Mouse (Mus musculus) megakaryocyte, embryonic 14.5 days (primary cell): Measurements from ENCODE around the gene Samd4b. TPM values are rescaled to one million over a fixed set of nuclear protein-coding genes. Genes with fewer than 3 reads are reported as not detected.

Experiments
- H3K27me3 ChIP-seq: replicated peaks from 2 replicates; pipeline ENCODE3; 2012; ENCODE audit warnings: inconsistent platforms
- H3K36me3 ChIP-seq: replicated peaks from 2 replicates; pipeline ENCODE3; 2012; ENCODE audit warnings: low read length, inconsistent platforms, mixed read lengths
- H3K4me1 ChIP-seq: 2 replicates; pipeline ENCODE4 v1.6.1; 2012; ENCODE audit warnings: inconsistent platforms
- H3K4me3 ChIP-seq: replicated peaks from 2 replicates; pipeline ENCODE3; 2012; ENCODE audit warnings: moderate library complexity, mild to moderate bottlenecking, inconsistent platforms
- H3K9me3 ChIP-seq: 2 replicates; pipeline ENCODE4 v1.6.1; 2012; ENCODE audit warnings: inconsistent platforms
- FLI1 ChIP-seq: IDR thresholded peaks from 2 replicates; pipeline ENCODE4 v1.6.1; 2012; ENCODE audit warnings: low read length, inconsistent platforms, mixed read lengths
- GATA1 ChIP-seq: IDR thresholded peaks from 3 replicates; pipeline ENCODE4 v1.6.1; 2012; ENCODE audit warnings: mixed read lengths, low read length, inconsistent platforms, borderline replicate concordance
- polyA plus RNA-seq: library from polyadenylated mRNA; stranded (reverse); fragments of >175 nt; gene quantifications from 2 replicates; pipeline ENCODE4 v1.2.3, GENCODE M21; 2012; ENCODE audit warnings: low replicate concordance; ENCODE audit not compliant: insufficient read depth

The Samd4b gene
- polyA plus RNA-seq, 1 experiment = 125 TPM

- H3K9me3 ChIP-seq = no peaks in the 10 kb centered on the region
- H3K27me3 ChIP-seq = no peaks in the 10 kb centered on the region
- TF ChIP-seq GATA1 = no peak
- no peak for TF ChIP-seq FLI1
- peaks cover 23% of the 10 kb centered on the region for H3K4me1 ChIP-seq
- no peak overlapping the region for H3K4me3 ChIP-seq
- H3K36me3 ChIP-seq = peaks cover 14% of the 10 kb centered on the region
These were observed 137.6 kb downstream of the Samd4b start for GRCm38 (mm10) chr7:28460361-28460760.

- H3K9me3 ChIP-seq = no peaks in the 10 kb centered on the region
- no peak for TF ChIP-seq GATA1
- TF ChIP-seq FLI1 = no peak
- peak overlapping the region; percentile 94 for H3K4me3 ChIP-seq
- H3K36me3 ChIP-seq = peaks cover 5% of the 10 kb centered on the region
- peaks cover 31% of the 10 kb centered on the region for H3K4me1 ChIP-seq
- H3K27me3 ChIP-seq = peaks cover 24% of the 10 kb centered on the region
These were observed 145.5 kb downstream of the Samd4b start for GRCm38 (mm10) chr7:28452361-28453005.

GRCm38 (mm10) chr7:28451531-28452360, 146.2 kb downstream of the Samd4b start, which contains the start of gene Lrfn1:
Gene Lrfn1, plus strand, starts transcription at chr7:28451980.
- Histone ChIP-seq H3K9me3 (no peaks in the 10 kb centered on the region), H3K4me1 (peaks cover 35% of the 10 kb centered on the region), H3K4me3 (peak within 1 kb of the TSS; percentile 94), H3K27me3 (peaks cover 24% of the 10 kb centered on the region), H3K36me3 (peaks cover 12% of the 10 kb centered on the region)
- TF ChIP-seq GATA1 (no peak), FLI1 (no peak)

- no peak overlapping the region for H3K4me3 ChIP-seq
- H3K27me3 ChIP-seq = peaks cover 8% of the 10 kb centered on the region
- no peak for TF ChIP-seq GATA1
- peaks cover 41% of the 10 kb centered on the region for H3K36me3 ChIP-seq
- peaks cover 59% of the 10 kb centered on the region for H3K4me1 ChIP-seq
- H3K9me3 ChIP-seq = no peaks in the 10 kb centered on the region
These were observed 149.8 kb downstream of the Samd4b start for GRCm38 (mm10) chr7:28447865-28448820.

- H3K9me3 ChIP-seq = no peaks in the 10 kb centered on the region
- TF ChIP-seq FLI1 (no peak), GATA1 (no peak)
These were observed 150.7 kb downstream of the Samd4b start for GRCm38 (mm10) chr7:28447101-28447830.

GRCm38 (mm10) chr7:28446446-28446845, 151.5 kb downstream of the Samd4b start:
- peaks cover 41% of the 10 kb centered on the region for H3K36me3 ChIP-seq
- TF ChIP-seq GATA1 (no peak), FLI1 (no peak)
- H3K4me3 ChIP-seq = no peak overlapping the region
- peaks cover 60% of the 10 kb centered on the region for H3K4me1 ChIP-seq
- H3K9me3 ChIP-seq = no peaks in the 10 kb centered on the region
- H3K27me3 ChIP-seq = no peaks in the 10 kb centered on the region

More at GRCm38 (mm10) chr7:28447101-28447830, 150.7 kb downstream of the Samd4b start:
- Histone ChIP-seq H3K36me3 (peaks cover 41% of the 10 kb centered on the region), H3K4me1 (peaks cover 57% of the 10 kb centered on the region), H3K27me3 (peaks cover 3% of the 10 kb centered on the region), H3K4me3 (no peak overlapping the region)

GRCm38 (mm10) chr7:28444344-28444974, 153.5 kb downstream of the Samd4b start:
- H3K4me3 ChIP-seq = no peak overlapping the region
- peaks cover 67% of the 10 kb centered on the region for H3K4me1 ChIP-seq
- TF ChIP-seq FLI1 = no peak
- TF ChIP-seq GATA1 = no peak
- peaks cover 41% of the 10 kb centered on the region for H3K36me3 ChIP-seq
- H3K27me3 ChIP-seq = no peaks in the 10 kb centered on the region
- no peaks in the 10 kb centered on the region for H3K9me3 ChIP-seq

- H3K27me3 ChIP-seq = no peaks in the 10 kb centered on the region
- no peaks in the 10 kb centered on the region for H3K9me3 ChIP-seq
- H3K4me1 ChIP-seq = peaks cover 82% of the 10 kb centered on the region
- H3K4me3 ChIP-seq = peak overlapping the region; percentile 79
- H3K36me3 ChIP-seq = peaks cover 38% of the 10 kb centered on the region
- peak; percentile 5; the same call in 1 of the 3 replicates for TF ChIP-seq GATA1
- peak; percentile 36; the same call in 1 of the 2 replicates for TF ChIP-seq FLI1
These were observed 155.3 kb downstream of the Samd4b start for GRCm38 (mm10) chr7:28442688-28443087.
